Mouse (Mus musculus): ENCODE results near the gene Dhrs3. TPM values are rescaled to one million over a fixed set of nuclear protein-coding genes. Genes with fewer than 3 reads are reported as not detected.

Dhrs3 gene
- polyA plus RNA-seq, 1 experiment from 2014 or later, result 114 TPM

Other genes with a start within 250 kb of the Dhrs3 start
- gene Gm436, start 206.5 kb upstream of the Dhrs3 start, polyA plus RNA-seq (2015; fragmentation: Nextera tagmentation; extraction: Ambion mirVana), result not detected in 2 replicates
- gene Gm13178, start 171.4 kb upstream of the Dhrs3 start, polyA plus RNA-seq (2015; fragmentation: Nextera tagmentation; extraction: Ambion mirVana), result 0.37 and 0.46 TPM in 2 replicates
- gene Gm438, start 106.2 kb upstream of the Dhrs3 start, polyA plus RNA-seq (2015; fragmentation: Nextera tagmentation; extraction: Ambion mirVana), result 0.37 and 0.63 TPM in 2 replicates

Measured in limb, embryonic 15.5 days (tissue).